Mouse (Mus musculus) ES-E14 (cell line): ENCODE results near the gene Cry2. TPM values are rescaled to one million over a fixed set of nuclear protein-coding genes. Genes with fewer than 3 reads are reported as not detected.

Experiments
- DNase-seq: peaks from one replicate; pipeline ENCODE4 v3.0.0-alpha.2; 2013; ENCODE audit warnings: low read depth, low spot score
- H3K27ac ChIP-seq: 2 replicates; pipeline ENCODE4 v1.5.1; 2012; ENCODE audit warnings: low read depth, mild to moderate bottlenecking, low read length, moderate library complexity, mixed read lengths; ENCODE audit not compliant: poor library complexity, insufficient read depth, severe bottlenecking
- H3K36me3 ChIP-seq: 2 replicates; pipeline ENCODE4 v1.6.1; 2012; ENCODE audit warnings: mild to moderate bottlenecking, low read length, moderate library complexity, mixed read lengths; ENCODE audit not compliant: control insufficient read depth, poor library complexity, insufficient read depth, severe bottlenecking
- H3K4me1 ChIP-seq, 2 experiments: fragments of 150-350 bp in 1 of 2; sonication (generic) in 1 of 2; 2 replicates each; pipeline ENCODE4 v1.6.1; 2012; ENCODE audit warnings: low read length in 2 of 2, mild to moderate bottlenecking in 1 of 2, mixed read lengths in 1 of 2; ENCODE audit not compliant: control insufficient read depth in 2 of 2, insufficient read depth in 2 of 2, poor library complexity in 1 of 2
- H3K4me3 ChIP-seq, 2 experiments: fragments of 150-350 bp in 1 of 2; sonication (generic) in 1 of 2; 2 replicates each; pipeline ENCODE4 v1.5.1; 2012; ENCODE audit warnings: low read length in 2 of 2, low read depth in 1 of 2, mild to moderate bottlenecking in 1 of 2, mixed read lengths in 1 of 2; ENCODE audit not compliant: insufficient read depth in 1 of 2, poor library complexity in 1 of 2, severe bottlenecking in 1 of 2
- H3K9ac ChIP-seq: 2 replicates; pipeline ENCODE4 v1.6.1; 2012; ENCODE audit warnings: low read depth, mild to moderate bottlenecking, low read length, mixed read lengths; ENCODE audit not compliant: poor library complexity, insufficient read depth, severe bottlenecking
- H3K9me3 ChIP-seq: fragments of 150-350 bp; sonication (generic); 2 replicates; pipeline ENCODE4 v1.6.1; 2012; ENCODE audit warnings: low read depth, mild to moderate bottlenecking, low read length; ENCODE audit not compliant: control insufficient read depth, insufficient read depth
- CHD2 ChIP-seq: IDR thresholded peaks from 2 replicates; pipeline ENCODE4 v1.6.1; 2014; ENCODE audit warnings: mild to moderate bottlenecking, low read depth, low read length, inconsistent platforms
- HCFC1 ChIP-seq: IDR thresholded peaks from 2 replicates; pipeline ENCODE4 v1.6.1; 2012; ENCODE audit warnings: low read length, inconsistent platforms, borderline replicate concordance; ENCODE audit not compliant: insufficient read depth
- MAFK ChIP-seq: IDR thresholded peaks from 2 replicates; pipeline ENCODE4 v1.6.1; 2014; ENCODE audit warnings: mild to moderate bottlenecking, low read depth, low read length, inconsistent platforms; ENCODE audit not compliant: insufficient read depth
- ZC3H11A ChIP-seq: IDR thresholded peaks from 2 replicates; pipeline ENCODE4 v1.6.1; 2012; ENCODE audit warnings: low read depth, mild to moderate bottlenecking, inconsistent platforms, low read length, borderline replicate concordance
- ZNF384 ChIP-seq: IDR thresholded peaks from 2 replicates; pipeline ENCODE4 v1.6.1; 2012; ENCODE audit warnings: low read depth, low read length, inconsistent platforms
- in situ Hi-C, 2 experiments: fragments of 600-800 bp; cut with MboI; formaldehyde crosslinking; loops; one replicate each; pipeline ENCODE4 v1.15.1; 2025; ENCODE audit warnings: low sequenced_read_pairs in 2 of 2, inconsistent platforms in 1 of 2; ENCODE audit not compliant: unreplicated experiment in 2 of 2
- total RNA-seq: library from RNA; depleted of rRNA; stranded (reverse); fragments of 300-350 nt; gene quantifications from 2 replicates; pipeline ENCODE4 v1.2.3, GENCODE M21; 2012; rRNA removed

Cry2 gene
- total RNA-seq, 1 experiment, result 11.7 TPM

- no peak for TF ChIP-seq MAFK
- TF ChIP-seq HCFC1, result no peak
- TF ChIP-seq CHD2, result no peak
- TF ChIP-seq ZC3H11A, result no peak
- TF ChIP-seq ZNF384, result no peak
- in situ Hi-C loops, result no loop called here
- H3K27ac ChIP-seq, result no peak overlapping the region
- H3K4me1 ChIP-seq, result peaks cover 4 to 5% of the 10 kb centered on the region in 2 experiments; a peak in 2 of 4 replicates
- no peak overlapping the region for H3K9ac ChIP-seq
- H3K4me3 ChIP-seq, result no peak overlapping the region
- DNase-seq, result no peak
- no peaks in the 10 kb centered on the region for H3K9me3 ChIP-seq
- H3K36me3 ChIP-seq, result peaks cover 31% of the 10 kb centered on the region; the same call in 1 of the 2 replicates
These were observed 72.0 kb downstream of the Cry2 start for GRCm38 (mm10) chr2:92361795-92362194.

- peaks cover 3% of the 10 kb centered on the region in 2 experiments; a peak in 2 of 4 replicates for H3K4me1 ChIP-seq
- H3K4me3 ChIP-seq, result no peak overlapping the region
- TF ChIP-seq ZNF384 (no peak), ZC3H11A (no peak), MAFK (no peak), HCFC1 (no peak)
- no peaks in the 10 kb centered on the region for H3K9me3 ChIP-seq
- peaks cover 27% of the 10 kb centered on the region; the same call in 1 of the 2 replicates for H3K36me3 ChIP-seq
- DNase-seq, result no peak
- in situ Hi-C loops, result no loop called here
- no peak overlapping the region for H3K27ac ChIP-seq
- H3K9ac ChIP-seq, result no peak overlapping the region
These were observed 73.0 kb downstream of the Cry2 start for GRCm38 (mm10) chr2:92360893-92361292.

GRCm38 (mm10) chr2:92360186-92360823 is 73.5 kb downstream of the Cry2 start:
- H3K36me3 ChIP-seq, result peaks cover 21% of the 10 kb centered on the region; the same call in 1 of the 2 replicates
- TF ChIP-seq ZC3H11A, result no peak
- no peak for TF ChIP-seq CHD2
- TF ChIP-seq MAFK, result no peak
- no peak for TF ChIP-seq HCFC1
- TF ChIP-seq ZNF384, result no peak
- no peaks in the 10 kb centered on the region for H3K9me3 ChIP-seq
- in situ Hi-C loops, result no loop called here
- peak overlapping the region in 1 of 2 experiments; percentile 1; a peak in 1 of 4 replicates for H3K4me3 ChIP-seq
- H3K9ac ChIP-seq, result no peak overlapping the region
- H3K4me1 ChIP-seq, result peaks cover 3% of the 10 kb centered on the region in 2 experiments; a peak in 2 of 4 replicates
- H3K27ac ChIP-seq, result no peak overlapping the region
- no peak for DNase-seq

- Histone ChIP-seq H3K4me3 (no peak overlapping the region), H3K27ac (no peak overlapping the region), H3K9me3 (no peaks in the 10 kb centered on the region), H3K9ac (no peak overlapping the region), H3K36me3 (peaks cover 19% of the 10 kb centered on the region; the same call in 1 of the 2 replicates), H3K4me1 (peaks cover 3% of the 10 kb centered on the region in 2 experiments; a peak in 2 of 4 replicates)
- in situ Hi-C loops, result no loop called here
- no peak for TF ChIP-seq MAFK
- no peak for TF ChIP-seq HCFC1
- TF ChIP-seq ZNF384, result no peak
- no peak for TF ChIP-seq ZC3H11A
- TF ChIP-seq CHD2, result no peak
- DNase-seq, result no peak
These were observed 74.5 kb downstream of the Cry2 start for GRCm38 (mm10) chr2:92359301-92359700.

- H3K4me1 ChIP-seq, result peaks cover 0 to 2% of the 10 kb centered on the region in 2 experiments; a peak in 1 of 4 replicates
- no peak overlapping the region for H3K4me3 ChIP-seq
- H3K9ac ChIP-seq, result no peak overlapping the region
- in situ Hi-C loops, result no loop called here
- no peaks in the 10 kb centered on the region for H3K9me3 ChIP-seq
- H3K36me3 ChIP-seq, result peaks cover 22% of the 10 kb centered on the region; the same call in 1 of the 2 replicates
- TF ChIP-seq ZC3H11A, result no peak
- no peak for TF ChIP-seq MAFK
- TF ChIP-seq HCFC1, result no peak
- no peak for TF ChIP-seq CHD2
- TF ChIP-seq ZNF384, result no peak
- no peak for DNase-seq
- H3K27ac ChIP-seq, result no peak overlapping the region
These were observed 79.6 kb downstream of the Cry2 start for GRCm38 (mm10) chr2:92354224-92354623.

Other genes with a start within 250 kb of the Cry2 start
- 21.1 and 30.0 TPM in 2 replicates for gene Pex16, start 59.4 kb downstream of the Cry2 start, total RNA-seq
- 10.3 and 17.5 TPM in 2 replicates for gene Large2, start 59.2 kb downstream of the Cry2 start, total RNA-seq
- 1.3 and 1.6 TPM in 2 replicates for gene 1700029I15Rik, start 51.5 kb downstream of the Cry2 start, total RNA-seq
- gene Mapk8ip1, start 32.8 kb downstream of the Cry2 start, total RNA-seq, result 10.1 and 11.6 TPM in 2 replicates
- 4.8 and 5.2 TPM in 2 replicates for gene Slc35c1, start 26.5 kb upstream of the Cry2 start, total RNA-seq
- gene Chst1, start 165.7 kb upstream of the Cry2 start, total RNA-seq, result 0.42 and 0.98 TPM in 2 replicates